Mouse (Mus musculus) G1E (cell line): ENCODE measurements around the gene Tnfrsf9. TPM values are rescaled to one million over a fixed set of nuclear protein-coding genes. Genes with fewer than 3 reads are reported as not detected.

Experiments
- ATAC-seq: 2 replicates; pipeline ENCODE4 v1.8.0; 2016; ENCODE audit warnings: mild to moderate bottlenecking; ENCODE audit not compliant: insufficient number of reproducible peaks, poor library complexity, low FRiP score, severe bottlenecking; ENCODE audit errors: extremely low read depth
- DNase-seq: peaks from one replicate; pipeline ENCODE4 v3.0.0; 2012; ENCODE audit warnings: low spot score
- H3K27me3 ChIP-seq: 2 replicates; pipeline ENCODE4 v1.6.1; 2012; ENCODE audit warnings: mild to moderate bottlenecking, low read length, inconsistent platforms; ENCODE audit not compliant: insufficient read depth
- H3K36me3 ChIP-seq: replicated peaks from 2 replicates; pipeline ENCODE3; 2012; ENCODE audit warnings: mild to moderate bottlenecking, inconsistent platforms
- H3K4me1 ChIP-seq: 2 replicates; pipeline ENCODE4 v1.6.1; 2012; ENCODE audit warnings: low read depth, low read length, inconsistent platforms, mixed read lengths; ENCODE audit not compliant: insufficient read depth
- H3K4me3 ChIP-seq: 2 replicates; pipeline ENCODE4 v1.5.1; 2012; ENCODE audit warnings: low read depth, mild to moderate bottlenecking, inconsistent platforms, low read length, moderate library complexity, mixed read lengths
- H3K9me3 ChIP-seq: replicated peaks from 2 replicates; pipeline ENCODE4 v1.6.1; 2012; ENCODE audit warnings: inconsistent platforms
- CTCF ChIP-seq: IDR thresholded peaks from 2 replicates; pipeline ENCODE4 v1.5.1; 2012; ENCODE audit warnings: low read depth, low read length, inconsistent platforms, mixed read lengths
- GATA1 ChIP-seq: IDR thresholded peaks from 2 replicates; pipeline ENCODE4 v1.6.1; 2012; ENCODE audit warnings: borderline replicate concordance, low read length, inconsistent platforms, mixed read lengths
- GATA2 ChIP-seq: IDR thresholded peaks from 2 replicates; pipeline ENCODE4 v1.6.1; 2012; ENCODE audit warnings: low read depth, low read length, inconsistent platforms, borderline replicate concordance
- POLR2AphosphoS5 ChIP-seq: IDR thresholded peaks from 2 replicates; pipeline ENCODE4 v1.6.1; 2012; ENCODE audit warnings: low read depth, low read length, inconsistent platforms; ENCODE audit not compliant: insufficient replicate concordance
- TAL1 ChIP-seq: conservative IDR thresholded peaks from 2 replicates; pipeline ENCODE4 v1.6.1; 2012; ENCODE audit warnings: low read depth, low read length, inconsistent platforms, mixed read lengths
- polyA plus RNA-seq: library from polyadenylated mRNA; stranded (reverse); fragments of >175 nt; gene quantifications from 2 replicates; pipeline ENCODE4 v1.2.3, GENCODE M21; 2012
- total RNA-seq, 2 experiments: library from RNA; stranded (forward) in 1 of 2; stranded (reverse) in 1 of 2; fragments of 200-1000 nt in 1 of 2; fragments of >200 nt in 1 of 2; fragmentation: Nextera tagmentation in 1 of 2; gene quantifications; 2 replicates each; pipeline ENCODE4 v1.2.3; 2014 to 2017

The Tnfrsf9 gene
- total and polyA plus RNA-seq, 3 experiments: 0.47 to 20.2 (median 1.1) TPM

GRCm38 (mm10) chr4:150889273-150889954, 24.9 kb upstream of the Tnfrsf9 start:
- ATAC-seq (no peak), DNase-seq (no peak)

GRCm38 (mm10) chr4:150889955-150890315, 24.4 kb upstream of the Tnfrsf9 start:
- Histone ChIP-seq H3K9me3 (no peaks in the 10 kb centered on the region), H3K4me1 (peaks cover 20% of the 10 kb centered on the region), H3K4me3 (no peak overlapping the region), H3K27me3 (peaks cover 8% of the 10 kb centered on the region; the same call in 1 of the 2 replicates), H3K36me3 (no peaks in the 10 kb centered on the region)
- DNase-seq (no peak), ATAC-seq (no peak)
- TF ChIP-seq GATA2 (no peak), TAL1 (no peak), CTCF (no peak), POLR2AphosphoS5 (no peak), GATA1 (no peak)

More at GRCm38 (mm10) chr4:150889273-150889954, 24.9 kb upstream of the Tnfrsf9 start:
- H3K9me3 ChIP-seq: no peaks in the 10 kb centered on the region
- no peak overlapping the region for H3K4me3 ChIP-seq
- no peaks in the 10 kb centered on the region for H3K36me3 ChIP-seq
- H3K27me3 ChIP-seq: peaks cover 8% of the 10 kb centered on the region
- no peak for TF ChIP-seq GATA1
- TF ChIP-seq GATA2: no peak
- no peak for TF ChIP-seq TAL1
- TF ChIP-seq CTCF: no peak
- no peak for TF ChIP-seq POLR2AphosphoS5
- H3K4me1 ChIP-seq: peaks cover 15% of the 10 kb centered on the region

GRCm38 (mm10) chr4:150891308-150891707, 23.1 kb upstream of the Tnfrsf9 start:
- ATAC-seq (no peak), DNase-seq (no peak)
- no peak for TF ChIP-seq GATA2
- no peak for TF ChIP-seq POLR2AphosphoS5
- TF ChIP-seq TAL1: no peak
- no peak for TF ChIP-seq CTCF
- TF ChIP-seq GATA1: no peak
- Histone ChIP-seq H3K27me3 (peaks cover 8% of the 10 kb centered on the region; the same call in 1 of the 2 replicates), H3K4me3 (no peak overlapping the region), H3K36me3 (peaks cover 11% of the 10 kb centered on the region), H3K4me1 (peaks cover 33% of the 10 kb centered on the region), H3K9me3 (no peaks in the 10 kb centered on the region)

GRCm38 (mm10) chr4:150894718-150895501, 19.5 kb upstream of the Tnfrsf9 start:
- Histone ChIP-seq H3K36me3 (peaks cover 47% of the 10 kb centered on the region), H3K27me3 (peaks cover 8% of the 10 kb centered on the region; the same call in 1 of the 2 replicates), H3K9me3 (no peaks in the 10 kb centered on the region), H3K4me3 (peak overlapping the region; percentile 48; the same call in 1 of the 2 replicates), H3K4me1 (peaks cover 58% of the 10 kb centered on the region)
- TF ChIP-seq TAL1 (no peak), CTCF (no peak), GATA1 (no peak), POLR2AphosphoS5 (no peak), GATA2 (no peak)
- ATAC-seq: peak; percentile 58
- peak; percentile 50 for DNase-seq

- no peak overlapping the region for H3K4me3 ChIP-seq
- ATAC-seq: no peak
- peaks cover 60% of the 10 kb centered on the region for H3K4me1 ChIP-seq
- DNase-seq: no peak
- peaks cover 2% of the 10 kb centered on the region; the same call in 1 of the 2 replicates for H3K27me3 ChIP-seq
- H3K36me3 ChIP-seq: peaks cover 69% of the 10 kb centered on the region
- no peaks in the 10 kb centered on the region for H3K9me3 ChIP-seq
- TF ChIP-seq TAL1 (no peak), GATA1 (no peak), POLR2AphosphoS5 (no peak), GATA2 (no peak), CTCF (no peak)
These were observed 17.3 kb upstream of the Tnfrsf9 start for GRCm38 (mm10) chr4:150896896-150897624.

- ATAC-seq: peak; percentile 42; the same call in 1 of the 2 replicates
- peak; percentile 79 for DNase-seq
- no peaks in the 10 kb centered on the region for H3K27me3 ChIP-seq
- TF ChIP-seq POLR2AphosphoS5 (no peak), GATA1 (no peak), TAL1 (no peak), CTCF (peak; percentile 72; the same call in 1 of the 2 replicates), GATA2 (no peak)
- peaks cover 75% of the 10 kb centered on the region for H3K4me1 ChIP-seq
- peaks cover 87% of the 10 kb centered on the region for H3K36me3 ChIP-seq
- no peak overlapping the region for H3K4me3 ChIP-seq
- no peaks in the 10 kb centered on the region for H3K9me3 ChIP-seq
These were observed 15.5 kb upstream of the Tnfrsf9 start for GRCm38 (mm10) chr4:150898716-150899365.
